Mouse (Mus musculus): ENCODE data around the gene Rapgef3. TPM values are rescaled to one million over a fixed set of nuclear protein-coding genes. Genes with fewer than 3 reads are reported as not detected.

Rapgef3 gene
- polyA plus RNA-seq, 1 experiment, result 6.6 TPM

DNA sequence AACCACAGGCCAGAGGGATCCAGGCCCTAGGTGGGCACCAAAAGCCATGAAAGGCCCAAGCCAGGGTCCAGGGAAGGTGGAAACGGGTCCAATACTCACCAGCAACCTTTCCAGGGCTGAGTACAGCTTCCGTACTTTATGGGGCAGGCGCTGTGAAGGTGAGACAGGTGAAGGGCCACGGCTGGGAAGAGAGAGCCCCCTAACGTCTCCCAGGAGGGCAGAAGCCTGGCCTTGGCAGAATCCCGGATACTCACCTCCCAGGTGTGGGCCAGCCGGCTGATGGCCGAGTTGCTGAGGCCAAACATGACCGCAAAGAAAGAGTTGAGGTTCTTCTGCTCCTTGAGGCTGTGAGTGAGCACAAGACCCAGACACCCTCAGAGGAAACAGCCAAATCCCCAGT is 18.4 kb downstream of the Rapgef3 start:
- no peak overlapping the region for H3K27ac ChIP-seq (replicated peaks; ENCODE audit: low read depth, low read length)
- no peak overlapping the region for H3K4me3 ChIP-seq (ENCODE audit: insufficient read depth, low read depth, low read length)

DNA sequence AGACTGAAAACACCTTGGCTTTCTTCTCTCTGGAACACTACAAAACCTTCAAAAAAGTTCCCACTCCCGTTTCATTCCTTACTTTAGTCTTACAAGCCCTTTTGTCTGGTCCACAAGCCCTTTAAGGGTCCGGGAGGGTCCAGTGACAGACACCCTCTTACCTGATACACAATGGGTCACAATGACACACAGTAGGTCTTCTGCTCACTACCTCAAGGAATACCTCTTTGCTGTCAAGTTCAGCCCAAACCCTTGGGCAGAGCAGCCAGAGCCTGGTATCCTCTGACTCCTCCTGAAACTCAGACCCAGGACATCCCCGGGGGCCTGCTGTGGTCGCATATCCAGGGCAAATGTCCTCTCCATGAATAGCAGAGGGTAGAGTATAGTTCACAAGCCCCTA is 18.8 kb downstream of the Rapgef3 start:
- peaks cover 10% of the 10 kb centered on the region for H3K4me1 ChIP-seq (ENCODE audit: control insufficient read depth, insufficient read depth, insufficient read length, low read length)
- no peak overlapping the region for H3K27ac ChIP-seq (replicated peaks; ENCODE audit: low read depth, low read length)
- no peak overlapping the region for H3K4me3 ChIP-seq (ENCODE audit: insufficient read depth, low read depth, low read length)

More for the DNA sequence above, 18.4 kb downstream of the Rapgef3 start:
- H3K4me1 ChIP-seq (ENCODE audit: control insufficient read depth, insufficient read depth, insufficient read length, low read length), result peaks cover 12% of the 10 kb centered on the region

DNA sequence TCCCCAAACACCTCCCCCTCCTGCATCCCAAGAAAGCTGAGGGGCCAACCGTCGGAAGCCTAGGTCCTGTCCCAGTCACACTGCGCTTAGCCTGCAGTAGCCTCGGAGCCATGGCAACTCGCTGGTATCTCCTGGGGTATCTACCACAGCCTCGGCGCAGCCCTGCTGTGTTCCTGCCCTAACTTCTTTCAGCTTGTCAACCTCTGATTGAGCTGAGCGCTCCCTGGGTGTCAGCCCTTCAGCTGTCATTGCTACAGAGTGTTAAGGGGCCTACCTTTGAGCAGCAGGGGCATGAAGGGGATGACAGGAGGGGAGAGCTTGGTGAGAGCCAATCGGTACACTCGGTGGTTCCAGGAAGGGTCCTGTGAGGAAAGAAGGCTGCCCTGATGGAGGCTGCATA is 19.5 kb downstream of the Rapgef3 start:
- Histone ChIP-seq H3K4me1 (ENCODE audit: control insufficient read depth, insufficient read depth, insufficient read length, low read length) (peaks cover 4% of the 10 kb centered on the region), H3K27ac (replicated peaks; ENCODE audit: low read depth, low read length) (no peak overlapping the region), H3K4me3 (ENCODE audit: insufficient read depth, low read depth, low read length) (no peak overlapping the region)

DNA sequence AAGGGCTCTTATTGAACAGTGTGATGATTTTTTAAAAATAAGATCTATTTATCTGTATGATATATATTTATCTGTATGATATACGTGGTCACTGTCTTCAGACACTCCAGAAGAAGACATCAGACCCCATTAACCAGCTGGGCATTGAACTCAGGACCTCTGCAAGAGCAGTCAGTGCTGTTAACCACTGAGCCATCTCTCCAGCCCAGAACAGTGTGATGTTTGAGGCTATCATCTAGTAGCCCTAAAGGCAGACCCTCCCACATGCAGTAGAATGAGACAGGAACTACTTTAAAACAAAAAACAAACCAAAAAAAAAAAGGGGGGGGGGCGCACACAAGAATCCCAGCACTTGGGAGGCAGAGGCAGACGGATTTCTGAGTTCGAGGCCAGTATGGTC is 20.3 kb downstream of the Rapgef3 start:
- Histone ChIP-seq H3K27ac (replicated peaks; ENCODE audit: low read depth, low read length) (no peak overlapping the region), H3K4me1 (ENCODE audit: control insufficient read depth, insufficient read depth, insufficient read length, low read length) (peaks cover 4% of the 10 kb centered on the region), H3K4me3 (ENCODE audit: insufficient read depth, low read depth, low read length) (no peak overlapping the region)

DNA sequence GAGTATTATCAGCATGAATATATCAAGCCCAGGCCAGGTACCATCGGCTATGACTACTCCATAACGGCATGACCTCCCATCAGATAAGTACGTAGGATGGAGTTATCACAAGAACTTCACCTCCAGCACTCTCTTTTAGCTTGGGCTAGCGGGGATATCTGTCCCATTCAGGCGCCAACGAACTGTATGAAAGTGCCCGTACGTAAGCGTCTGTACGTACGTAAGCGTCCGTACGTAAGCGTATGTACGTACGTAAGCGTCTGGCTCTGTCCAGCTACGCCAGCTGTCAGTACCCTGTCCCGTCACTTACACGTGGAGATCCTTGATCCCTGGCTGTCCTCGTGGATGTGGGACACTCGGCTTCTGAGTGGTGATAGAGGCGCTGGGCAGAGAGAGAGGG is 21.0 kb downstream of the Rapgef3 start:
- Histone ChIP-seq H3K4me3 (ENCODE audit: insufficient read depth, low read depth, low read length) (no peak overlapping the region), H3K27ac (replicated peaks; ENCODE audit: low read depth, low read length) (no peak overlapping the region), H3K4me1 (ENCODE audit: control insufficient read depth, insufficient read depth, insufficient read length, low read length) (peaks cover 4% of the 10 kb centered on the region)

DNA sequence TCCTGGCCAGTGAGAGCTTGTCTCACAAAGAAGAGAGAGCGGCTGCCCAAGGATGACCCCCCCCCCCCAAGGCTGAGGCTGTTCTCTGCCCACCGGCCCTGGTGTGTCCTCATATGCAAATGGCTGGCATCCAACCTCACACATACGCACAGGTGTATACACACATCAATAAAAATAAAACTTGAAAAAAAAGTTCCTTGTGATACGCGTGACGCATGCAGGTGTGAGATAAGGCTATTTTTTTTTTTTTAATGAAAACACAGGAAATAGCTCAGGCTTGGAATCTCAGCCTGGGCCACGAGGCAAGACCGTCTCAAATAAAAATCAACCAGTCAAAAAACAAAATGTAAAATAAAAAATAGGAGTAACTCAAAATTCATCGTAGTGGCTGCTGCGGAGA is 21.5 kb downstream of the Rapgef3 start:
- H3K27ac ChIP-seq (replicated peaks; ENCODE audit: low read depth, low read length), result peak overlapping the region; percentile 17; the same call in 1 of the 2 replicates
- H3K4me3 ChIP-seq (ENCODE audit: insufficient read depth, low read depth, low read length), result no peak overlapping the region
- H3K4me1 ChIP-seq (ENCODE audit: control insufficient read depth, insufficient read depth, insufficient read length, low read length), result peaks cover 4% of the 10 kb centered on the region

DNA sequence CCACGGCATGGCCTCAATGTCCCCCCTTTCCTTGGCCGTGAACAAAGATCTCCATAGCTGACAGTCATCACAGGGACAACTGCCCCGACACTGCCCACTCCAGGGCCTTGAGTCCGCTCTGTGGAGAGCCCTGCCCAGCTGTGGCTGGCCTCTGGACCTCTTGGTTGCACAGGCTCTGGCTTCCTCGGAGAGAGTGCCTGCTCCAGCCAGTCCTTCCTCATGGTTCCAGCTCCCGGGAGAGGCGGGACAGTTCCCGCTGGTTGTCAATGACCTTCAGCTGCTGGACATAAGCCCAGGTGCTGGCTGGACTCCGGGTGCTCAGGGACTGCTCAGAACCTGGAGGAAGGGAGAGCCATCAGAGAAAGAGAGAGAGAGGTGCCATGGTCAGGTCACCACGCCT is 22.4 kb downstream of the Rapgef3 start:
- no peak overlapping the region for H3K4me3 ChIP-seq (ENCODE audit: insufficient read depth, low read depth, low read length)
- H3K4me1 ChIP-seq (ENCODE audit: control insufficient read depth, insufficient read depth, insufficient read length, low read length), result no peaks in the 10 kb centered on the region; the same call in 1 of the 2 replicates
- 0 out of 2 replicates have a peak overlapping the region, but pooled peaks have one; percentile 17 for H3K27ac ChIP-seq (replicated peaks; ENCODE audit: low read depth, low read length)

DNA sequence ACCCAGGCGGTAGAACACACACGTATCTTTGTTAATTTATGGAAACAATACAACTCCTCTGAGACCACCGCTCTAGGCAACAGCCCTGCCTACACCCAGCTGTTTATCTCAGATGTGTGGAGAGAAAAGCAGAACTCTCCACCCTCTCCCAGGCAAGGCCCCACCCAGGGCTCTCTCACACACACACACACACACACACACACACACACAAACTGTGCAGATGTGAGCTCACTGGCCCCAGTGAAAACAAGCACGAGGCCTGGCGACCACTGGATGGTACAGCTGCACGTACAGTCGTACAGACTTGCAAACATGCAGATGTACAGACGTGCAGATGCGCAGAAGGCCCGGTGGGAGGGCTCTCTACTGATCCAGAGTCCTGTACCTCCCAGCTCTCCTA is 22.8 kb downstream of the Rapgef3 start:
- no peak overlapping the region for H3K4me3 ChIP-seq (ENCODE audit: insufficient read depth, low read depth, low read length)
- no peak overlapping the region for H3K27ac ChIP-seq (replicated peaks; ENCODE audit: low read depth, low read length)
- H3K4me1 ChIP-seq (ENCODE audit: control insufficient read depth, insufficient read depth, insufficient read length, low read length), result no peaks in the 10 kb centered on the region; the same call in 1 of the 2 replicates

DNA sequence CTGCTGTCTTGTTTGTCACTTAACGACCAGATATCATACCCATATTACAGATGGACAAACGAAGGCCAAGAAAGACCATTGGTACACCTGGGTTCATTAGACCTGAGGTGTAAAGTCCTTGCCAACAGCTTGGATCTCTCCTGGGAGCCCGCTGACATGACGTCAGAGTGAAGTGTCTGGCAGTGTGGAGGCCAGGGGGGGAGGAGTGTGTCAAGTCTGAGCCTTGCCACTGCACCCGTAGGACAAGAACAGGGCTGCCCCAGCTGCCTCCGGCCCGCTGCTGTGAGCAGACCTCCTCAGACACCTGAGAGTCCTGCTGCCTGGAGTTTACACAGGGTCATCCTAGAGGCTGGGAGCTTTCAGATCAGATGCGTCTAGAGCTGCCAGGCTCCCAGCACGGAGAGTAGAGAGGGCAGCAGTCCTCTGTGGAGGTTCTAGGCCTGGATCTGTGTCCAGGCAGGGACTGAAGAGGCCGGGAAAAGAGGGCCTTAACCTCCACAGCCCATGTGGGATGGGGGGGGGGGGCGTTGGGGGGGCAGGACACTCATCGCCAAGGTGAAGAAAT is 23.7 kb downstream of the Rapgef3 start:
- H3K27ac ChIP-seq (replicated peaks; ENCODE audit: low read depth, low read length), result no peak overlapping the region
- no peaks in the 10 kb centered on the region; the same call in 1 of the 2 replicates for H3K4me1 ChIP-seq (ENCODE audit: control insufficient read depth, insufficient read depth, insufficient read length, low read length)
- H3K4me3 ChIP-seq (ENCODE audit: insufficient read depth, low read depth, low read length), result no peak overlapping the region

DNA sequence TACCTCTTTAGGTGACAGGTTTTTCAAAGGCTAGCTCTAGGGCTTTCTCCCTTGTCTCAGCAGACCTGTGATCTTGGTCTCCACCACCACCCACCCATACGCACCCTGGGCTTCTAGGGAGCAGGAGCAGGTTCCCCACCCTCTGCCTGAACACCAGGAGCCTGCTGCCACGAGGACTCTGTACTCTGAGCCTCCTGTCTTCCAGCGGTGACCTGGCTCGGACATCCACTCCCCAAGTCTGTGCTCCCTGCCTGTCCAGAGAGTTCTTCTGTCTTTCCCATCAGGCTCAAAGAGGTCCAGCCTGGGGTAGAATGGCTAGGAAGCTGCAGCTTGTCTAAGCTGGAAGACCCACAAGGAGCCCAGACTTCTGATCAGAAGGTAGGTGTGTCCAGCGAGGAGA is 24.6 kb downstream of the Rapgef3 start:
- Histone ChIP-seq H3K27ac (replicated peaks; ENCODE audit: low read depth, low read length) (no peak overlapping the region; the same call in 1 of the 2 replicates), H3K4me1 (ENCODE audit: control insufficient read depth, insufficient read depth, insufficient read length, low read length) (no peaks in the 10 kb centered on the region; the same call in 1 of the 2 replicates)

DNA sequence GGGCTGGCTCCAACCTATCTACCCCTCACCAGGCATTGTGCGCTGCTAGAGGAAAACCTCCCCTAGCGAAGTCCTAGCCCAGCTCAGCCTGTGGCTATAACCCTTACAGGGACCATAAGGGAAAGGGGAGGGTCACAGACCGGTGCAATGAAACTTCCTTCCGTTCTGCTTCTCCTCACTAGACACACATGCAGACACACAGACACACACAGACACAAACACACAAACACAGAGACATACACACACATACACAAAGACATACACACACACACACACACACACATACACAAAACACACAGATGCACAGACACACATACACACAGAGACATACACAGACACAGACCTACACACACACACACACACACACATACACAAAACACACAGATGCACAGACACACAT is 25.2 kb downstream of the Rapgef3 start:
- Histone ChIP-seq H3K27ac (replicated peaks; ENCODE audit: low read depth, low read length) (no peak overlapping the region), H3K4me1 (ENCODE audit: control insufficient read depth, insufficient read depth, insufficient read length, low read length) (no peaks in the 10 kb centered on the region; the same call in 1 of the 2 replicates), H3K4me3 (ENCODE audit: insufficient read depth, low read depth, low read length) (no peak overlapping the region)

More for the DNA sequence above, 24.6 kb downstream of the Rapgef3 start:
- no peak overlapping the region for H3K4me3 ChIP-seq (ENCODE audit: insufficient read depth, low read depth, low read length)

DNA sequence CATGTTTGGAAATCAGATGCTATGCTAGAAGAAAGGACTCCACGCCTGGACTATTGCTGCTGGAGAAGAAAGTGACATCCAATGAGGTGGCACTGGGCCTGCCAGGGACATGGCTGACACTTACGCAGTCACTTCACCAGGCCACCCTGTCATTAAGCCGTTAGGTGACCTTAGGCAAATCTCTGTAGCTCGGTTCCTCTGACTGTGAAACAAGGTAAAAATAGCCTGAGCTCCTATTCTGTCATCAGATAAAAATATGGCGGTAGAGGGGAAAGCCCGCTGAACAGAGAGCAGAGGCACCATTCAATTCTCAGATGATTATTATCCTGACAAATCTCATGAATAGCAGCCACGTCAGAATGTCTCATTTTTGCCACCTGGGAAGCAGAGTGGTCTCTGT is 25.7 kb downstream of the Rapgef3 start:
- Histone ChIP-seq H3K27ac (replicated peaks; ENCODE audit: low read depth, low read length) (no peak overlapping the region), H3K4me3 (ENCODE audit: insufficient read depth, low read depth, low read length) (no peak overlapping the region), H3K4me1 (ENCODE audit: control insufficient read depth, insufficient read depth, insufficient read length, low read length) (no peaks in the 10 kb centered on the region; the same call in 1 of the 2 replicates)

DNA sequence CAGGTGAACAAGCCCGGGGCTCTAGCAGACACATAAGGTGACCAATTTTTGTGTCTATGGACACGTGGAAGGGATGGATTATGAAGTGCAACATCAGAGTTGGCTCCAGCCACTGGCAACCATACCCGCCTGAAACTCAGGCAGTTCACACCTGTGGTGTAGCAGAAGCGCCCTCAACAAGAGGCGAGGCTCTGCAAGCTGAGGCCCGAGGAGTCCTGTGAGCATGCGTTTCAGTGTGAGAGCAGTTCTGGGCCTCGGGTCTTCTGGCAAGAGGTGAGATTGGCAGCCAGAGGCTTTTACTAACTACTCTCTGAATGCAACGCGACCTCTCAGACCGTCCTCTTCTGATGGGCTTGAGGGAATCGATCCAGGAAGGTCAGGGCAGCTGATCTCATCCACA is 26.1 kb downstream of the Rapgef3 start:
- Histone ChIP-seq H3K4me3 (ENCODE audit: insufficient read depth, low read depth, low read length) (no peak overlapping the region), H3K27ac (replicated peaks; ENCODE audit: low read depth, low read length) (no peak overlapping the region), H3K4me1 (ENCODE audit: control insufficient read depth, insufficient read depth, insufficient read length, low read length) (no peaks in the 10 kb centered on the region; the same call in 1 of the 2 replicates)

DNA sequence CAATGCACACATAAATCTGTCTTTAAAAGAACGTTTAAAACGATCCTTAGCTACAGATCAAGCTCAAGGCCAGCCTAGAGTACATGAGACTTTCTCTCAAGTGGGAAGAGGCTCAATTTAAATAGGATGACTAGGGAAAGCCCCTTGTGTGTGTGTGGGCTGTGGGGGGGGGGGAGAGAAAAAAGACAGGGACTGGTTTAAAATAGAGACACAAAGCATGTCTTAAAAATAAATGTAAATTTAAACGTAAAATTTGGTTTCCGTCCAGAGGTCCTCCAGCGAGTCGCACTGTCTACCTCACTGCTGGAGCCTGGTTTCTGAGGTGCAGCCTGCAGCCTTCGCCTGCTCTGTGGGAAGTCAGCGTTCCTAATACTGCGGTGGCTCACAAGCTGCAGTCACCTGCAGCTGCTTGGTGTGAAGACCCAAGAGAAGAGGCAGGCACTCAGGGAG is 27.5 kb downstream of the Rapgef3 start:
- H3K27ac ChIP-seq (replicated peaks; ENCODE audit: low read depth, low read length), result no peak overlapping the region
- H3K4me3 ChIP-seq (ENCODE audit: insufficient read depth, low read depth, low read length), result no peak overlapping the region
- H3K4me1 ChIP-seq (ENCODE audit: control insufficient read depth, insufficient read depth, insufficient read length, low read length), result no peaks in the 10 kb centered on the region; the same call in 1 of the 2 replicates

DNA sequence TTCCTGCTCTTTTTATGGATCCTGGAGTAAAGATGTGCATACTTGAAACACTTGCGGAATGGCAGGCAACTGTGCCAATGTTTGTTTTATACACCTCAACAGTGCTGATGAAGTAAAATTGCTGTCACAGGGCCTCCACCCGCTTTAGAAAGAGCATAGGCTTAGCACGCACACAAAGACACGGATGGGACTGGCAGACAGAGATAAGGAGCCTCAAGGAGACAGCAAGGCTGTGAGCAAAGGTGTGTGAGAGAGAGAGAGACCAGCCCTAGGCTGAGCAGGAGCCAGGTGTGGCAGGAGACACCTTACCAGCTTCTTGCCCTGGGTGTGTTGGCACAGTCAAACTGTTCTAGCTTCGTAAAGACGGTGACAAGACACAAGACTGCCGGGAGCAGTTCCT is 28.8 kb downstream of the Rapgef3 start:
- no peak overlapping the region for H3K4me3 ChIP-seq (ENCODE audit: insufficient read depth, low read depth, low read length)

DNA sequence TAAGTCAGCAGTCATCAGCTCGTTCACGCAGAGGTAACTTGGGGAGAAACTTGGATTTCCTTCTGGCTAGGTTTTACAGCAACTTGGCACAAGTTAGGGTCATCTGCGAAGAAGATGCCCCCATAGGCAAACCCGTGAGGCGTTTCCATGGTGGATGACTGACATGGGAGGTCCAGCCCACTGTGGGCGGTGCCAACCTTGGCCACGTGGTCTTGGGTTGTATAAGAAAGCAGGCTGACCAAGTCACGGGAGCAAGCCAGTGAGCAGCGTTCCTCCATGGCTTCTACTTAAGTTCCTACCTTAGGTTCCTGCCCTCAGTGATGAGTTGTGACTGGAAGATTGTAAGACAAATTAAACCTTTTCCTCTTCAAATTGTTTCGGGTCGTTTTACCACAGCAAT is 35.8 kb downstream of the Rapgef3 start:
- Histone ChIP-seq H3K4me3 (ENCODE audit: insufficient read depth, low read depth, low read length) (no peak overlapping the region), H3K4me1 (ENCODE audit: control insufficient read depth, insufficient read depth, insufficient read length, low read length) (peaks cover 7% of the 10 kb centered on the region; the same call in 1 of the 2 replicates), H3K27ac (replicated peaks; ENCODE audit: low read depth, low read length) (no peak overlapping the region)

More for the DNA sequence above, 28.8 kb downstream of the Rapgef3 start:
- Histone ChIP-seq H3K4me1 (ENCODE audit: control insufficient read depth, insufficient read depth, insufficient read length, low read length) (no peaks in the 10 kb centered on the region; the same call in 1 of the 2 replicates), H3K27ac (replicated peaks; ENCODE audit: low read depth, low read length) (no peak overlapping the region)

Measured in brown adipose tissue, adult 24 weeks (tissue).